Mouse (Mus musculus) neural tube, embryonic 13.5 days (tissue): ENCODE measurements at regions not wholly inside any gene's neighbourhood (a gene's known extent, or its start where the extent isn't known, plus 50 kb on each side); places are given as distances from the start of the nearest gene placed in this dataset.
A peak's percentile ranks its signal among the peaks of the same experiment; 100 is the strongest.

ENCODE experiments used
- ATAC-seq: fragments of 200-750 bp; cut with Nextera tagmentation; 2 replicates; pipeline ENCODE4 v1.8.0; 2017; ENCODE audit warnings: low read depth, mild to moderate bottlenecking, moderate TSS enrichment, moderate library complexity
- H3K27ac ChIP-seq: fragments of 300-500 bp; sonication (generic); replicated peaks from 2 replicates; pipeline ENCODE4 v1.5.1; 2015; ENCODE audit warnings: moderate library complexity, mild to moderate bottlenecking, inconsistent platforms
- H3K27me3 ChIP-seq: fragments of 300-500 bp; sonication (generic); 2 replicates; pipeline ENCODE4 v1.6.1; 2015; ENCODE audit warnings: mild to moderate bottlenecking, inconsistent platforms
- H3K36me3 ChIP-seq: fragments of 300-500 bp; sonication (generic); 2 replicates; pipeline ENCODE4 v1.6.1; 2015; ENCODE audit warnings: mild to moderate bottlenecking, inconsistent platforms
- H3K4me1 ChIP-seq: fragments of 300-500 bp; sonication (generic); replicated peaks from 2 replicates; pipeline ENCODE4 v1.6.1; 2015; ENCODE audit warnings: inconsistent platforms
- H3K4me2 ChIP-seq: fragments of 300-500 bp; sonication (generic); 2 replicates; pipeline ENCODE4 v1.6.1; 2015; ENCODE audit warnings: inconsistent platforms, mild to moderate bottlenecking, moderate library complexity
- H3K4me3 ChIP-seq: fragments of 300-500 bp; sonication (generic); 2 replicates; pipeline ENCODE4 v1.5.1; 2015; ENCODE audit warnings: mild to moderate bottlenecking, inconsistent platforms
- H3K9ac ChIP-seq: fragments of 300-500 bp; sonication (generic); 2 replicates; pipeline ENCODE4 v1.6.1; 2015; ENCODE audit warnings: moderate library complexity, mild to moderate bottlenecking, inconsistent platforms
- H3K9me3 ChIP-seq: fragments of 300-500 bp; sonication (generic); 2 replicates; pipeline ENCODE4 v1.6.1; 2016; ENCODE audit warnings: inconsistent platforms
- WGBS: fragments of 180-500 bp; shearing (Covaris S2); methylation state at CpG from one replicate; pipeline ENCODE4 v1.1.7; 2015; 5-methylcytosine and 5-hydroxymethylcytosine counted together

DNA sequence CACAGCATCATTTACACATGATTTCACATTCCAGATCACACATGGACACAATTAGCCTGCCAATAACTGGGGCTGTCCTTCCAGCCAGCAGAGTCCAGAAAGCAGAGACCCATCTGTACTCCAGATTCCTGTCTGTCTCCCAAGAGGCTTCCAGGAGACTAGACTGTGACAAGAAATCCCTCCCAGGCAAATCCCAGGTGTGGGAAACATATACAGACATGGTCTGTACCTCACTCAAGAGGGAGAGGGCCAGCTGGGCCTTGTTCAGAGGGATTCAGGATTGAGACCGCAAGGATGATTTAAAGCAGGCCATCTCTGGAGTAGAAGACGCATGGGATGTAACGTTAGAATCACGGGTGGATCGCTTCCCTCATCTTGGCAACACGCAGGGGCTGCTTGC lies 182.7 kb upstream of the Prr30 start:
- H3K4me3 ChIP-seq = no peak overlapping the region
- H3K9ac ChIP-seq = no peak overlapping the region
- H3K4me2 ChIP-seq = no peak overlapping the region
- 46% methylated on average over 6 of the region's 6 CpGs for WGBS
- H3K27me3 ChIP-seq = 0 out of 2 replicates have a peak, but pooled peaks cover 8% of the 10 kb centered on the region
- H3K36me3 ChIP-seq = no peaks in the 10 kb centered on the region
- no peaks in the 10 kb centered on the region for H3K9me3 ChIP-seq
- H3K27ac ChIP-seq = no peak overlapping the region
- no peak for ATAC-seq
- peaks cover 19% of the 10 kb centered on the region for H3K4me1 ChIP-seq

DNA sequence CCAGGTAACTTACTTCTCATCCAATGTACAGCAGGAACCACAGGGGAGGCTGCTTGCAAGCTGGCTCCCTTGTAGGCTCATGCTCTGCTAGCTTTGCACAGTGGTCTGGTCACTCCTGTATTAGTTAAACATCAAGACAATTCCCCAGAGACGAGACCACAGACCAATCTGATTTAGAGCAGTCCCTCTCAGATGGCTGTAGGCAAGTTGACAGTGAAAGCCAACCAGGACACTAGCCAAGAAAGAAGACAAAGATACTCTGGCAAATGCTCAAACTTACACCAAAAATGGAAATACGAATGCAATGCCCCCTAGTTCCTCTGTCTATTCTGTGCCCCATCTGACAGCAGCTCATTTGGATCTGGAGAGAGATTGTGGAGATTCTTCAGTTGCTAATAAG lies 181.8 kb upstream of the Prr30 start:
- ATAC-seq = no peak
- H3K9ac ChIP-seq = no peak overlapping the region
- no peak overlapping the region for H3K4me2 ChIP-seq
- H3K27me3 ChIP-seq = 0 out of 2 replicates have a peak, but pooled peaks cover 8% of the 10 kb centered on the region
- H3K9me3 ChIP-seq = no peaks in the 10 kb centered on the region
- no peak overlapping the region for H3K4me3 ChIP-seq
- no peaks in the 10 kb centered on the region for H3K36me3 ChIP-seq
- H3K27ac ChIP-seq = no peak overlapping the region
- WGBS = 76% methylated on average over 2 of the region's 2 CpGs
- H3K4me1 ChIP-seq = peaks cover 19% of the 10 kb centered on the region

DNA sequence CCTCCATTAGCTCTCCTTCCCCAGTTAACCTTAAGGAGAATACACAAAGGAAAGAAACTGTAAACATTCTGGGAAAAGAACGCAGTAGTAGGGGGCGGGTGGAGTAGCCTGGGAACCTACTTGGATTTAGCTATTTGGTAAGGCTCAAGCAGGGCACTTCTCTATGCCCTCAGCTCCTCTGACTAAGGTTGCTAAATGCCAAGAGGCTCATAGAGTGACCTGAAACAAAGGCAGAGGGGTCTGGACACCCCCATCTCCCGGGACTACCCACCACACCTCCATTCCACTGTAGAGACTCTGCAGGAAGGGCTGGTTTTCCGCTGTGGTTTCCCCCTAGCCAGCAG lies 179.5 kb upstream of the Prr30 start:
- Histone ChIP-seq H3K27me3 (0 out of 2 replicates have a peak, but pooled peaks cover 8% of the 10 kb centered on the region), H3K4me3 (no peak overlapping the region), H3K9ac (peak overlapping the region; percentile 66), H3K4me1 (peaks cover 28% of the 10 kb centered on the region), H3K4me2 (peak overlapping the region; percentile 57), H3K9me3 (no peaks in the 10 kb centered on the region), H3K36me3 (no peaks in the 10 kb centered on the region), H3K27ac (no peak overlapping the region)
- peak; percentile 55; the same call in 1 of the 2 replicates for ATAC-seq
- WGBS = 42% methylated on average over 4 of the region's 4 CpGs

DNA sequence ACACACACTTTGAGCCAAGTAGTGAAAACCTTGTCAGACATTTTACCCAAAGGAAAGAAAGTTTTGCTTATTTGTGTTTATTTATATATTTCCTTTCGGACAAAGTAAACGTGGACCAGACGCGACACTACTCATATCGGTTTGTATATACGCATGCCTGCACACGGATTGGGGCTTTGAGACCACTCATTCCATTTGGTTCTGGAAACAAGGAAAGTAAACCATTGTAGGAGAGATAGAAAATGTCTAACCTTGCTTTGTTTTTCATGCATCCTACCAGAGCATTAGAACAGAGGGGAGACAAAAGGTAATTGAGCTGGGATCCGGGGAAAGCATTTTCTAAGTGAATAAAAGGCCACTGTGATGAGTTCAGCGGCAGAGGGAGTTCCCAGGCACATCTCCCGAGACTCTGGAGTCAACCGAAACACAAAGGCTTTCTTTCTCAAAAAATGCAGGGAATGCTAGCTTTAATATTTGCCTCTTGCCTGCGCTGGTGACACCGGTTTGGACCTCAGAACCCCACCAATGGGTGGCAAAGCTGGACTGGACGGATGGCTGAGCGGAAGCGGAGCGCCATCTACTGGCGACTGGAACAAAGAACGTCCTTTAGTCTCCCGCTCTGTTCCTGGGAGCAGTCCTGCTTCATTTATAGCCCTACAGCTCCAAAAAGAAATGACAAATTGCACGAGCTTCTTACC lies 179.0 kb upstream of the Prr30 start:
- Histone ChIP-seq H3K9ac (peak overlapping the region; percentile 66), H3K4me2 (peak overlapping the region; percentile 57), H3K27me3 (0 out of 2 replicates have a peak, but pooled peaks cover 8% of the 10 kb centered on the region), H3K27ac (peak overlapping the region; percentile 42), H3K9me3 (no peaks in the 10 kb centered on the region), H3K4me3 (peak overlapping the region; percentile 30), H3K4me1 (peaks cover 28% of the 10 kb centered on the region), H3K36me3 (no peaks in the 10 kb centered on the region)
- WGBS = 21% methylated on average over 21 of the region's 21 CpGs
- peak; percentile 93 for ATAC-seq

DNA sequence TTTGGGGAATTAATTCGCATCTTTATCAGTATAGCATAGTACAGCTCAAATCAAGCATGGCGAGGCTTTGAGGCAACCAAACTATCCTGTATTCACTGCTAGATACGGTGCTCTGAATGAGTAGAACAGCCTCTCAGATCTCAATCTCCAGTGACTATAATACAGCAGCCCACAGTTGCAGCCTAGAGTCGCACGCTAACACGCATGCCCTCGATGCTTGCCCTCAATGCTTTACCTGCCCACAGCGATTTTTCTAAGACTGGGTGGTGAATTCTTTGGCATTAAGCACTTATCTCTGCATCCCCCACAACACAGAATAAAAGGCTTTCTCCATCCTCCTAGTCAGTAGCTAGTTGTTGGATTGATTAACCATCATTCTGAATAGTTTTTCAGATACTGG lies 178.4 kb upstream of the Prr30 start:
- Histone ChIP-seq H3K9ac (0 out of 2 replicates have a peak overlapping the region, but pooled peaks have one; percentile 66), H3K4me2 (peak overlapping the region; percentile 57), H3K36me3 (no peaks in the 10 kb centered on the region), H3K4me3 (no peak overlapping the region), H3K27ac (peak overlapping the region; percentile 42), H3K27me3 (0 out of 2 replicates have a peak, but pooled peaks cover 8% of the 10 kb centered on the region), H3K9me3 (no peaks in the 10 kb centered on the region), H3K4me1 (peaks cover 28% of the 10 kb centered on the region)
- 61% methylated on average over 8 of the region's 8 CpGs for WGBS
- ATAC-seq = 0 out of 2 replicates have a peak, but pooled peaks have one; percentile 17

DNA sequence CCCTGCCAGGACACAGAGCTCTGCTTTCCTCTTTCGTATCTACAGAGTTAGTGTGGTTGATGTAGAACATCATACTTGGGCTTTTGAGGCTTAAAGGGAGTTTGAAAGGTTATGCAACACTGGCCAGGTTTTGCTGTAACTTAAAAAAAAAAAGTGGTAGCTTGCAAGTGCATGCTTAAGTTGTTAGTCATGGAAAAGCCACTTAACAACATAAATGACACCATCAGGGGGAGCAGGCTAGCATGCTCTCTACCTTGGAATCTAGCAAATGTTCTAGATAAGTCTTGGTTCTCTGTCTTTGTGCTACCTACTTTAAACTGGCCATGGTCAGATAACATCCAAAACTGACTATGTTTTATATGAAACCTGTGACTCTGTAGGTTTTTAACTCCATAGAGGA lies 176.6 kb upstream of the Prr30 start:
- Histone ChIP-seq H3K4me3 (no peak overlapping the region), H3K9me3 (no peaks in the 10 kb centered on the region), H3K4me2 (no peak overlapping the region), H3K4me1 (peaks cover 24% of the 10 kb centered on the region), H3K36me3 (no peaks in the 10 kb centered on the region), H3K27me3 (0 out of 2 replicates have a peak, but pooled peaks cover 8% of the 10 kb centered on the region), H3K9ac (no peak overlapping the region), H3K27ac (no peak overlapping the region)
- no peak for ATAC-seq
- 88% methylated on average over 1 of the region's 1 CpGs for WGBS

DNA sequence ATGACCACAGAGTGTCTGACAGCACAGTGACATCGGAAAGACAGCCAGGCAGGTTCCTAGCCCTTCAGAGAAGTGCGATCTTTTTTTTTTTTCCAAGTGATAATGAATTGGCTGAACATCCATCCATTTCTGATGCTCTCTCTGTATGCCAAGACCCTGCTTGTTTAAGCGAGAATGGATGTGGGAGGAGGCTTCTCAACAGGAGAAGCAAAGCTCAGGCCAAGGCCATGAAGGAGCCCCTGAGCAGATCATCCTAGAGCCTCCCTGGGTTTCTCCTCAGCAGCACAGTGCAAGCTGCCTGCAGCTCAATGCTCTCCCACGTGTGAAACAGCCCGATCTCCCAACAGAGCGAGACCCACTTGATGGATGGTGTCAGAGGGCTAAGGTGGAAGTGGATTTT lies 175.7 kb upstream of the Prr30 start:
- Histone ChIP-seq H3K9ac (0 out of 2 replicates have a peak overlapping the region, but pooled peaks have one; percentile 38), H3K4me1 (peaks cover 24% of the 10 kb centered on the region), H3K27me3 (0 out of 2 replicates have a peak, but pooled peaks cover 7% of the 10 kb centered on the region), H3K4me3 (no peak overlapping the region), H3K4me2 (no peak overlapping the region), H3K27ac (no peak overlapping the region), H3K36me3 (no peaks in the 10 kb centered on the region), H3K9me3 (no peaks in the 10 kb centered on the region)
- WGBS = 42% methylated on average over 6 of the region's 6 CpGs
- no peak for ATAC-seq

DNA sequence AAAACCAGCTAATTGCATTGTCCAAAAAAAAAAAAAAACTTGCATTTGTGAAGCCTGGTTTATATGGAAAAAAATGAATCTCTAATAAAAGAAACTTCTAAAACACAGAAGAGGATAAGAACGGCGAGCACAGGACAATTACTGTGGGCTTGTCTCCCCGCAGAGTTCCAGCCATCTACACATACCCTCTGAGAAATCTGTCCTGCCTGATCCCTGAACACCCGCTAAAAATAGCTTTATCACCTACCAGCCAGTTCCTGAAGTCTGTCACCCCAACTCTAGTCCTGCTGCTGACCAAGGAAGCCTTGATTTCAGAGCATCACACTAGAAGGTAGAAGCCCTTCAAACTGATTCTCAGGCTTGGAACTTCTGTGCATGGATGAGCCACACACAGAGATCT lies 173.7 kb upstream of the Prr30 start:
- Histone ChIP-seq H3K4me1 (peaks cover 17% of the 10 kb centered on the region), H3K9ac (no peak overlapping the region), H3K27ac (no peak overlapping the region), H3K4me3 (no peak overlapping the region), H3K9me3 (no peaks in the 10 kb centered on the region), H3K36me3 (no peaks in the 10 kb centered on the region), H3K27me3 (no peaks in the 10 kb centered on the region), H3K4me2 (no peak overlapping the region)
- no peak for ATAC-seq
- WGBS = 95% methylated on average over 4 of the region's 4 CpGs

DNA sequence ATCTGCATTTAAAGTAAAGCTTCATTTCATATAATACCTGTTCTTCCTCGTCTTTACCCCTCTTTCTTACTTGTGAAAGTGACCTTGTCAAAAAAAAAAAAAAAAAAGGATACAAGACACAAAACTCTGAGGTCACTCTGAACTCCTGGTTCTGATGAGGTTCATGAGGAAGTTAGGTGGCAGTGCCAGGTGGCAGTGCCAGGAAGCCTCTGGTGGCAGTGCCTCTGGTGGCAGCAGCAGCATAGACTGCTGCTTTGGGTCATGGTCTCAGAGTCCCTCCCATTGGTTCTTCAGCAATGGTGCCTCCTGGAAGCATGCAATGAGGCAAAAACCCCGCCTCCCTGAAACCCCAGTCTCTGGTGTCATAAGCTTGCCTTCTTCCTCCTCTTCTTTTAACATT lies 159.7 kb upstream of the Prr30 start:
- H3K27me3 ChIP-seq = no peaks in the 10 kb centered on the region
- H3K9me3 ChIP-seq = no peaks in the 10 kb centered on the region
- 73% methylated on average over 2 of the region's 2 CpGs for WGBS
- no peak overlapping the region for H3K4me2 ChIP-seq
- no peak overlapping the region for H3K27ac ChIP-seq
- no peaks in the 10 kb centered on the region for H3K36me3 ChIP-seq
- ATAC-seq = no peak
- H3K4me1 ChIP-seq = no peaks in the 10 kb centered on the region
- H3K9ac ChIP-seq = no peak overlapping the region
- no peak overlapping the region for H3K4me3 ChIP-seq

DNA sequence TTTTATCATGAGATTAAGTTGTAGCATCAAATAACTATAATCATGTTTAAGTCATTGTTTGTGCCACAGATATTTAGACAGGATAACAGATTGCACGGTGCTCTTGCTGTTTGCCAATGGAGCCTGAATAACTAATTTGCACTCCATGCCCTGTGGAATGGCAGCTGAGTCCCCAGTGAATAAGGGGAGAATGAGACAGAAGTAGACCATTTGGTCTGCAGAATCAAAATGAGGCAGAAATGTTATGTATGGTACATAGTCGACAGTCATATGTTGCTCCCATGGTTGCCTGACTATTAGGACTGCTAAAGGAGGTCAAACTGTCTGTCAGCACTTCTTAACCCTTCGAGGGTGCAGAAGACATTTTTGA lies 152.9 kb upstream of the Prr30 start:
- Histone ChIP-seq H3K4me3 (no peak overlapping the region), H3K9ac (no peak overlapping the region), H3K9me3 (no peaks in the 10 kb centered on the region), H3K27me3 (no peaks in the 10 kb centered on the region), H3K36me3 (no peaks in the 10 kb centered on the region), H3K4me1 (peaks cover 22% of the 10 kb centered on the region), H3K27ac (peak overlapping the region; percentile 64), H3K4me2 (no peak overlapping the region)
- peak; percentile 79 for ATAC-seq
- 12% methylated on average over 3 of the region's 3 CpGs for WGBS

DNA sequence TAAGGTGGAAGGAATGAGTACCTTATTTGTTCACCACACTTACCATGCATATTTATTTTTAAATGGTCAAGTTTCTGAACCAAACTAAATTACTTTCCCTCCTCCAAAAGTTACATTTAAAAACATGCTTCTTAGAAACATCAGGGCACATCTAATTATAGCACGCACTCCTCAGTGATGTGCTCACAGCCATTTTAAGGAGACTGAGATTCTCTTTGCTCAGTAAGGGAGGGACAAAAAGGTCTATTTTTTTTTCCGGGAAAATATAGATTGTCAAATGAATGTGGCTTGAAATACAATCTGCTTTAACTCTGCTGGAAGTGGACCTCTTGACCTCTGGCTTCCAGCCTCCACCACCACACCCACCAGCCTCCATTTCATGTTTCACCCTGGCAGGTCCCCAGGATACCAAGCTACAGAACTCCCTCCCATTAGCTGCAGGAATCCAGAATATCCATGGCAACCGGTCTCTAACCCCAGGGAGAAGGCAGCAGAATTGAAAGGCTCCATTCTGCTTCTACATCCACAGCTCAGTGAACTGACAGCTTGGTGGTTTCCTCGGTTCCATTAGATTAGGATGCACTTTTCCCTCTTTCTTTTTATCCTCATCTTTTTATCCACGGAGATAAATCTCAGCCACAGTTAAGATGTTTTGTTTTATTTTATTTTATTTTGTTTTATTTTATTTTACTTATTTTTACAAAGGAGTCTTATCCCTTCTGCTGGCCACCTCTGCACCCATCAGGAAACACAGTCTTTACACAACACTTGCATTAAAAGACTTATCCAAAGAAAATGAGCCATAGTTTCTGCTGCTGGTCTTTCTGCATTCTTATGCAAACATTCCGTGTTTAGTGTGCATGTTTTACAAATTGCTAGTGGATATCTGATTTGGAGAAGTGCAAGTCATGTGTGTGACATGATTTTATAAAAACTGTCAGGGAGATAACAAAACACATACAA lies 152.2 kb upstream of the Prr30 start:
- peak overlapping the region; percentile 64 for H3K27ac ChIP-seq
- peaks cover 22% of the 10 kb centered on the region for H3K4me1 ChIP-seq
- H3K4me2 ChIP-seq = no peak overlapping the region

DNA sequence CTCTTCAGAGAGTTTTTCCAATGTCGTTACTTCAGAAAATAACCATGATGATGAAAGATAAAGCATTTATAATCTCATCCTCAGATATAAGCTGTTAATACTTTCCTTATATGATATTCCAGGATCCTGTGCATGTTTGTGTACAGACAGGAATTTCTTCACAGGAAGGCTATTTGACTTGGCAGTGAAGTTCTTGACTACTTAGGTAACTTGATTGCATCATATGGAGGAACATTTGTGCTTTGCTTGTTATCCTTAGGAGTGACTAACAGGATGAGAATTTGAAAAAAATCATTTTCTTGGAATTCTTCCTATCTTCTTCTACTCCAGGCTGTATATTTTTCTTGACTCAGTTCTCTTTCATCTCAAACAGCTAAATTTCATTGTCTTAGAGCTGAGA lies 140.2 kb upstream of the Prr30 start:
- 100% methylated on average over 1 of the region's 1 CpGs for WGBS
- H3K4me1 ChIP-seq = no peaks in the 10 kb centered on the region
- no peak for ATAC-seq

More for the DNA sequence above, 152.2 kb upstream of the Prr30 start:
- ATAC-seq = peak; percentile 98
- Histone ChIP-seq H3K36me3 (no peaks in the 10 kb centered on the region), H3K4me3 (no peak overlapping the region), H3K27me3 (no peaks in the 10 kb centered on the region), H3K9me3 (no peaks in the 10 kb centered on the region), H3K9ac (no peak overlapping the region)
- WGBS = 11% methylated on average over 6 of the region's 6 CpGs

More for the DNA sequence above, 140.2 kb upstream of the Prr30 start:
- H3K4me2 ChIP-seq = no peak overlapping the region
- H3K27ac ChIP-seq = no peak overlapping the region
- H3K36me3 ChIP-seq = no peaks in the 10 kb centered on the region
- no peaks in the 10 kb centered on the region for H3K9me3 ChIP-seq
- no peak overlapping the region for H3K4me3 ChIP-seq
- no peaks in the 10 kb centered on the region for H3K27me3 ChIP-seq
- H3K9ac ChIP-seq = no peak overlapping the region
